Mouse (Mus musculus) cerebellum, postnatal 14 days (tissue): Measurements from ENCODE around the gene Il16.

ENCODE experiments used
- DNase-seq, 2 experiments: peaks; one replicate each; pipeline ENCODE4 v3.0.0; 2021; ENCODE audit warnings: mixed read lengths in 2 of 2

Gene Il16

GRCm38 (mm10) chr7:83745413-83746106, at the start of gene Il16:
Gene Il16 (minus strand): TSS chr7:83745726.
- DNase-seq, result peak; percentile 20 to 38

GRCm38 (mm10) chr7:83794705-83795104, 49.2 kb upstream of the Il16 start, which contains the start of gene Cfap161:
Gene Cfap161 (minus strand): TSS chr7:83794880.
- peak; percentile 78 to 89 for DNase-seq

- no peak for DNase-seq
These were observed 48.6 kb upstream of the Il16 start for GRCm38 (mm10) chr7:83794006-83794683.

- peak in 1 of 2 experiments; percentile 40 for DNase-seq
These were observed 35.4 kb upstream of the Il16 start for GRCm38 (mm10) chr7:83780881-83781280.

- DNase-seq, result no peak
These were observed 34.5 kb upstream of the Il16 start for GRCm38 (mm10) chr7:83780026-83780425.

GRCm38 (mm10) chr7:83779028-83779427, 33.5 kb upstream of the Il16 start:
- no peak for DNase-seq

GRCm38 (mm10) chr7:83778516-83778915, 33.0 kb upstream of the Il16 start:
- DNase-seq, result no peak

- DNase-seq, result peak; percentile 68 to 76
These were observed 29.2 kb upstream of the Il16 start for GRCm38 (mm10) chr7:83774721-83775120.

GRCm38 (mm10) chr7:83763674-83764073, 18.1 kb upstream of the Il16 start:
- DNase-seq, result peak in 1 of 2 experiments; percentile 69

GRCm38 (mm10) chr7:83762336-83762735, 16.8 kb upstream of the Il16 start:
- peak; percentile 61 to 73 for DNase-seq

- peak; percentile 87 to 93 for DNase-seq
These were observed 5.5 kb upstream of the Il16 start for GRCm38 (mm10) chr7:83751055-83751454.

- no peak for DNase-seq
These were observed 2.9 kb upstream of the Il16 start for GRCm38 (mm10) chr7:83748405-83748804.

- peak; percentile 11 to 18 for DNase-seq
These were observed 671 bp upstream of the Il16 start for GRCm38 (mm10) chr7:83746107-83746687.

- DNase-seq, result peak; percentile 25 to 36
These were observed 487 bp downstream of the Il16 start for GRCm38 (mm10) chr7:83745065-83745412.

GRCm38 (mm10) chr7:83744250-83744649, 1.3 kb downstream of the Il16 start:
- no peak for DNase-seq

- no peak for DNase-seq
These were observed 2.8 kb downstream of the Il16 start for GRCm38 (mm10) chr7:83742690-83743089.

- DNase-seq, result peak in 1 of 2 experiments; percentile 4
These were observed 3.5 kb downstream of the Il16 start for GRCm38 (mm10) chr7:83742026-83742425.

- peak; percentile 20 to 29 for DNase-seq
These were observed 5.7 kb downstream of the Il16 start for GRCm38 (mm10) chr7:83739680-83740310.

- peak; percentile 40 to 49 for DNase-seq
These were observed 6.7 kb downstream of the Il16 start for GRCm38 (mm10) chr7:83738623-83739462.

GRCm38 (mm10) chr7:83737914-83738490, 7.5 kb downstream of the Il16 start:
- no peak for DNase-seq

GRCm38 (mm10) chr7:83736341-83737115, 9.0 kb downstream of the Il16 start:
- peak in 1 of 2 experiments; percentile 1 for DNase-seq
